Mouse (Mus musculus) CD4-positive helper T cell, adult 2 months (primary cell): ENCODE measurements around the gene Rwdd2a.
"Not testable (repeated sequence)": the region's sequence is repeated elsewhere in the genome, so short reads cannot be mapped to it uniquely, and the experiment has no call there.

Source experiments
- DNase-seq: peaks from one replicate; pipeline ENCODE4 v3.0.0-alpha.2; 2012; ENCODE audit warnings: low read depth, missing footprints, low spot score

Rwdd2a gene

GRCm38 (mm10) chr9:86592676-86593668 lies 21.2 kb downstream of the Rwdd2a start:
- DNase-seq = peak; percentile 26

GRCm38 (mm10) chr9:86594357-86594767 lies 22.6 kb downstream of the Rwdd2a start:
- not testable (repeated sequence) for DNase-seq

GRCm38 (mm10) chr9:86596983-86597382 lies 25.2 kb downstream of the Rwdd2a start:
- not testable (repeated sequence) for DNase-seq

GRCm38 (mm10) chr9:86599723-86600303 lies 28.0 kb downstream of the Rwdd2a start:
- DNase-seq = no peak

- DNase-seq = no peak
Measured at GRCm38 (mm10) chr9:86605776-86606175, 34.0 kb downstream of the Rwdd2a start.

GRCm38 (mm10) chr9:86612091-86612490 lies 40.3 kb downstream of the Rwdd2a start:
- no peak for DNase-seq

GRCm38 (mm10) chr9:86615765-86616164 lies 44.0 kb downstream of the Rwdd2a start:
- DNase-seq = no peak

GRCm38 (mm10) chr9:86617837-86618492 lies 46.2 kb downstream of the Rwdd2a start:
- DNase-seq = peak; percentile 52

GRCm38 (mm10) chr9:86619341-86620139 lies 47.7 kb downstream of the Rwdd2a start:
- no peak for DNase-seq

- DNase-seq = no peak
Measured at GRCm38 (mm10) chr9:86622062-86622461, 50.3 kb downstream of the Rwdd2a start.

GRCm38 (mm10) chr9:86624039-86624438 lies 52.2 kb downstream of the Rwdd2a start:
- DNase-seq = peak; percentile 46
